Mouse (Mus musculus) colon, adult 2 months (tissue): Measurements from ENCODE around the gene 1700019N19Rik. TPM values are rescaled to one million over a fixed set of nuclear protein-coding genes. Genes with fewer than 3 reads are reported as not detected.

Experiments used
- polyA plus RNA-seq: library from polyadenylated mRNA; depleted of rRNA; stranded (reverse); fragments of >200 nt; gene quantifications from 2 replicates; pipeline ENCODE4 v1.2.3, GENCODE M21; 2012; rRNA removed

1700019N19Rik gene
- polyA plus RNA-seq: not detected in 2 replicates

GRCm38 (mm10) chr19:58794284-58794683 lies at the start of gene 1700019N19Rik:
1700019N19Rik (minus strand) TSS chr19:58794461.

DNA sequence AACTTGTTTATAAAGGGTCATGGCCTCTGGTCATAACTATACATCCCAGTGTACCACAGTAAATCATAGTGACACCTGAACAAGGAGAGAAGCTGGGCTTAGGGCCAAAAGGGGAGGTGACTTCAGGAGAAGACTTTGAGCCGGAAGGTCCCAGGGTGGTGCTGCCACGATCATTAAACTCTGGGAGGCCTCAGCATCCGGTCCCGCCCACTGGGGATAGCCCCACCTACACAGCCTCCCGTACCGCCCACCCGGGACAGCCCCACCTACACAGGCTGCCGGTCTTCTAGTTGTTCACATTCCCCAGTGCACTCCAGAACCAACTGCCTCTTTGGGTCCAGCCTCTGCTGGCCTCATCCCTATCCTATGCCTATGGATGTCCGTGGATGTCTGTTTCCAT lies 34.8 kb downstream of the 1700019N19Rik start, which contains the start of gene Pnliprp2:
Gene Pnliprp2, plus strand, starts transcription at position 297 of the 400 bp plus-strand sequence.

Other genes starting within 250 kb of the 1700019N19Rik start
- gene Pnlip, start 142.0 kb downstream of the 1700019N19Rik start, polyA plus RNA-seq: 1.3 and 1,351 TPM in 2 replicates
- 0.17 and 162 TPM in 2 replicates for gene Pnliprp1, start 65.6 kb downstream of the 1700019N19Rik start, polyA plus RNA-seq
- gene Pnliprp2, start 34.7 kb downstream of the 1700019N19Rik start, polyA plus RNA-seq: 0.51 and 23.7 TPM in 2 replicates
- 0.03 TPM in 1 of 2 replicates, not detected in the other for gene Eno4, start 149.0 kb upstream of the 1700019N19Rik start, polyA plus RNA-seq
- 7.0 and 11.2 TPM in 2 replicates for gene Hspa12a, start 149.2 kb upstream of the 1700019N19Rik start, polyA plus RNA-seq